Mouse (Mus musculus) embryo, embryonic 10.5 days (tissue): ENCODE results near the gene Prpsap2.
A peak's percentile ranks its signal among the peaks of the same experiment; 100 is the strongest.

Experiments
- DNase-seq: peaks from one replicate; pipeline ENCODE4 v3.0.0-alpha.2; 2015; ENCODE audit warnings: low spot score

The Prpsap2 gene

GRCm38 (mm10) chr11:61715130-61715529 is 46.8 kb downstream of the Prpsap2 start:
- no peak for DNase-seq

GRCm38 (mm10) chr11:61714346-61715117 is 47.4 kb downstream of the Prpsap2 start:
- peak; percentile 93 for DNase-seq

- no peak for DNase-seq
Observed at GRCm38 (mm10) chr11:61713157-61713855, 48.6 kb downstream of the Prpsap2 start.

GRCm38 (mm10) chr11:61708928-61709327 is 53.0 kb downstream of the Prpsap2 start:
- DNase-seq: no peak

GRCm38 (mm10) chr11:61706232-61706631 is 55.7 kb downstream of the Prpsap2 start:
- no peak for DNase-seq

GRCm38 (mm10) chr11:61705581-61705980 is 56.3 kb downstream of the Prpsap2 start:
- DNase-seq: no peak

- DNase-seq: no peak
Observed at GRCm38 (mm10) chr11:61702494-61702893, 59.4 kb downstream of the Prpsap2 start.

- DNase-seq: peak; percentile 36
Observed at GRCm38 (mm10) chr11:61701696-61702095, 60.2 kb downstream of the Prpsap2 start.

- no peak for DNase-seq
Observed at GRCm38 (mm10) chr11:61699933-61700332, 62.0 kb downstream of the Prpsap2 start.

- no peak for DNase-seq
Observed at GRCm38 (mm10) chr11:61699460-61699859, 62.4 kb downstream of the Prpsap2 start.

GRCm38 (mm10) chr11:61698852-61699251 is 63.0 kb downstream of the Prpsap2 start:
- no peak for DNase-seq

- no peak for DNase-seq
Observed at GRCm38 (mm10) chr11:61692996-61693395, 68.9 kb downstream of the Prpsap2 start.

- no peak for DNase-seq
Observed at GRCm38 (mm10) chr11:61687595-61687994, 74.3 kb downstream of the Prpsap2 start.

GRCm38 (mm10) chr11:61686906-61687453 is 74.9 kb downstream of the Prpsap2 start:
- no peak for DNase-seq

- no peak for DNase-seq
Observed at GRCm38 (mm10) chr11:61686141-61686540, 75.7 kb downstream of the Prpsap2 start.

- DNase-seq: no peak
Observed at GRCm38 (mm10) chr11:61685119-61685725, 76.7 kb downstream of the Prpsap2 start.

- peak; percentile 74 for DNase-seq
Observed at GRCm38 (mm10) chr11:61683907-61684731, 77.8 kb downstream of the Prpsap2 start, which contains the start of gene Fam83g. Fam83g (plus strand) TSS chr11:61684091.
